Mouse (Mus musculus): ENCODE measurements around the gene St3gal6.

St3gal6 gene

DNA sequence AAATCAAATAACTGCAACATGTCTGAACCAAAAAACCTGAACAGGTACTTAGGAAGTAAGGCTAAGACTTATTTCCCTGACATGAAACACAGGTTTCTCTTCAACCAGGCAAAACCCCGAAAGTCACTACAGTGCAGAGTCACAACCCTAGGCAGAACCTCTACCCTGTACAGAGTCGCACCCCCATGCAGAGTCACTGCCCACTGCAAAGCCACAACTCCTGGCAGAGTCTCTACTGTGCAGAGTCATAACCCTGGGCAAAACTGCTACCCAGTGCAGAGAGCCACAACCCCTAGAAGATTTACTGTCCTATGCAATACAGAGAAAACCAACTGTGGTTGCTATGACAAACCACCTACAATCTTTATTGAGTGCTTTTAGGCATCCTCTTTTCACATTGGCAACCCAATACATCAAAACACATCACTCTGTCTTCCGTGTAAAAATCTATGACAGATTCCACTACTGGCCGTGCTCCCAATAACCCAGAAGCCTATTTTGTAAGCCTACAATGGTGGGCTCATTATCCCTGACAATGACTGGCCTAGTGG lies 44.1 kb downstream of the St3gal6 start:
- DNase-seq (ENCODE audit: inconsistent age in 2 of 2, low spot score in 1 of 2), result no peak

DNA sequence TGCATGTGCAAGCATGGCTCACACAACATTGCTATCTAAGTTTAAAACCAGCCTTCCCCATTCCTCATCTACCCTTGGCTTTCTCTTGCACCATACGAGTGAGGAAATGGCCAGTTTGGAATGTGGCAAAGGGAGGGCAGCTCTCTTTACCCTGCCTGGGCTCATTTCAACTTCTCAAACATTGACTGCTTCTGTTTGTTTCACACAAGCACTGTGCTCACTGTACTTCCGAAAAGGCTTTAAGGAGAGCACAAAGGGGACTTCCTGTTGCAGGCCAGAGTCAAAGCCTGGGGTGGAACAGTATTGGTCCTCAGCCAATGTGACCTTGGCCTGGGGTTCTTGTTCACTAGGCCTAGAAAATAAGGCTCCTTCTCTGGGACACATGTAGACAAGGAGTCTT lies 47.7 kb downstream of the St3gal6 start:
- peak; percentile 34 to 72 for DNase-seq (ENCODE audit: inconsistent age in 2 of 2, low spot score in 1 of 2)

GRCm38 (mm10) chr16:58475544-58476154 lies 48.4 kb downstream of the St3gal6 start:
- DNase-seq (ENCODE audit: inconsistent age in 2 of 2, low spot score in 1 of 2), result no peak

DNA sequence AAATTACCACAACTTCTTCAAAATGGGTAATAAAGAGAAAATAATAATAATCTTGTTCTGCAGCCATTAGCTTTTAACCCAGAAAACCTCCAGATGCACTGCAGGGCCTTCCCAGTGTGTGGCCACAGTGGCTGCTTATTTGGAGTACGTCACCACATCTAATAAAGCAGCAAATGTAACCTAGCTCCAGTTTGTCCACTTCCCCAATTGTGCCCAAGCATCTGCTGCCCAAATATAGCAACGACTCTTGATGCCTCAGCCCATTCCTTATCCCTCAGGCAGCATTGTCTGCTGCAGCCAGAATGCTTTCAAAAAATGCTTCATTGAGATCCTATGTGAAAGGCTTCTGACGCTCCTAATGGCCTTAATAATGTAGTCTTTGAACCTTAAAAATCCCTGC lies 49.2 kb downstream of the St3gal6 start:
- DNase-seq (ENCODE audit: inconsistent age in 2 of 2, low spot score in 1 of 2), result no peak

- no peak for DNase-seq (ENCODE audit: inconsistent age in 2 of 2, low spot score in 1 of 2)
Observed at GRCm38 (mm10) chr16:58470841-58471240, 53.2 kb downstream of the St3gal6 start.

GRCm38 (mm10) chr16:58470061-58470460 lies 54.0 kb downstream of the St3gal6 start:
- DNase-seq (ENCODE audit: inconsistent age in 2 of 2, low spot score in 1 of 2), result no peak

GRCm38 (mm10) chr16:58465412-58465811 lies 58.6 kb downstream of the St3gal6 start:
- no peak for DNase-seq (ENCODE audit: inconsistent age in 2 of 2, low spot score in 1 of 2)

- DNase-seq (ENCODE audit: inconsistent age in 2 of 2, low spot score in 1 of 2), result no peak
Observed at GRCm38 (mm10) chr16:58464051-58464450, 60.0 kb downstream of the St3gal6 start.

- DNase-seq (ENCODE audit: inconsistent age in 2 of 2, low spot score in 1 of 2), result no peak
Observed at GRCm38 (mm10) chr16:58462519-58462918, 61.5 kb downstream of the St3gal6 start.

DNA sequence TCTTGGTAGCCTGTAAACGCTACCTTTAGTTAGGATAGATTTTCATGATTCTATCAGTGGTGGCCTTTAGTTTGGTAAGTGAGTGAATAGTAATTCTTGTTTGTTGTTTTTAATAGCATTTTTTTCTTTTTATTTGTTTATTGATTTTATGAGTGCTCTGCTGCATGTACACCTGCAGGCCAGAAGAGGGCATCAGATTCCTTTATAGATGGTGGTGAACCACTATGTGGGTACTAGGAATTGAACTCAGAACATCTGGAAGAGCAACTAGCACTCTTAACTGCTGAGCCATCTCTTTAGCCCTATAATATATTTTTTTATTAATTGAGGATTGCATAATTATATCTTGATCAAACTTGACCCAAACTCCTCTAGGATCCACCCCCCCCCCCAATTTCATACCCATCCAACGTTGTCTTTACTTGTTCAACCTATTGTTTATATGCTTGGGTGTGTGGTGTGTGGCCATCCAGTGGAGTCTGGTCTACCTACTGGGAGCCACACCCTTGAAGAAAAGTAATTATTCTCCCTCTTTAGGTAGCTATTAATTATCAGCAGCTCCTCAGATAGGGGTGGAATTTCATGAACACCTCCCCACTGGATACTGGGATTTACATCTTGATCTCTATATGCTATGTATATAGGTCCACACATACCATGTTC lies 62.1 kb downstream of the St3gal6 start:
- no peak for DNase-seq (ENCODE audit: inconsistent age in 2 of 2, low spot score in 1 of 2)

GRCm38 (mm10) chr16:58460386-58460785 lies 63.7 kb downstream of the St3gal6 start:
- DNase-seq (ENCODE audit: inconsistent age in 2 of 2, low spot score in 1 of 2), result no peak

DNA sequence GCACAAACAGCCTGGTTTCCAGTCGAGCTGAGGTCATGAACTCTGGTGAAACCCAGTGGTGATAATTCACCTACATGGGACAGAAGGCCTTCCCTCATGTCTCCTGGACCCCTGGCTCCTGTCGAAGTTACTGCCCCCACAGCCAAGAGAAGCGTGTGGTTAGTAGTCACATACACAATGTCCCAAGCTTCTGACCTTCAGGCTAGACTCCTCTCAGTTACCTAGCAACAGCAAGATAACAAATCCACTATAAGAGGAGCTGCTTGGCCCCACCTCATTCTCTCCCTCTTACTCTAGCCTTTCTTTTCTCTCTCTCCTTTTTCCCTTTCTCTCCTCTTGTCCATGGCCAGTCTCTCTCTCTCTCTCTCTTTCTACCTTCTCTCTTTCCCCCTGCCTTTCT lies 64.1 kb downstream of the St3gal6 start:
- DNase-seq (ENCODE audit: inconsistent age in 2 of 2, low spot score in 1 of 2), result peak in 1 of 2 experiments; percentile 44

GRCm38 (mm10) chr16:58456991-58457390 lies 67.1 kb downstream of the St3gal6 start:
- DNase-seq (ENCODE audit: inconsistent age in 2 of 2, low spot score in 1 of 2), result no peak

DNA sequence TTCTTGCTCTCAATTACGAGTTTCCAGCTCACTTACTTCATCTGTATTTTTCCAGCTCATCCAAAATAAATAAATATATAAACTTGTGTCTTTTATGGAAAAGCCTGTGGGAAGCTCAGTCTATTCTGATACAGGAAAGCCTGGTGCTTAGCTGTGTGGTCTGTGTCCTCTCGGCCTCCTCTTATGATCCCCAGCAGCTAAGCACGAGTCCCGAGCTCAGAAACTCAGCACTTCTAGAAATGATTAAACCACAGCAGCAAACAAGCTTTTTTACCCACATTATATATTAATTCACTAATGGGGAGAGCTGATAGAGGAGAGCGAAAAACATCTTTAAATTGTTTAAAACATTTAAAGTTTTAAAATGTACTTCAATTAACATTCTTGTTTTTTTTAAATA lies 67.6 kb downstream of the St3gal6 start:
- no peak for DNase-seq (ENCODE audit: inconsistent age in 2 of 2, low spot score in 1 of 2)

- DNase-seq (ENCODE audit: inconsistent age in 2 of 2, low spot score in 1 of 2), result no peak
Observed at GRCm38 (mm10) chr16:58455118-58455517, 68.9 kb downstream of the St3gal6 start.

GRCm38 (mm10) chr16:58454617-58455016 lies 69.4 kb downstream of the St3gal6 start:
- peak; percentile 51 to 84 for DNase-seq (ENCODE audit: inconsistent age in 2 of 2, low spot score in 1 of 2)

DNA sequence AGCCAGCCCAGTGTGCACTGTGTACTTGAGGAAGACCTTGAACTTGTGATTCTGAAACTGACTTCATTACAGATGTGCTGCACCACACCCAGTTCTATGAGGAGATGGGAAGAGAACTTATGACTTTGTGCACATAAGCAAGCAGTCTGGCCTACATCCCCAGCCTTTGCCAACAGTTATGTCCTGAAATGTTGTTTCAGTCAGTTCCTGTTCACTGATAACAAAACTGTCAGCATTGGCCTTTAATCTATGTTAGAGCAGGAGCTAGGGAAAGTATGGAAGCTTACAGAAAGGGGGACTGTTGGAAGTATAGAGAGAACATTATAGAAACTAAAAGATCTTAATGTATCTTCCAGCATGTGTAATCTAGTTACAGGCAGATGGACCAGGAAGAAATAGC lies 70.2 kb downstream of the St3gal6 start:
- DNase-seq (ENCODE audit: inconsistent age in 2 of 2, low spot score in 1 of 2), result no peak

GRCm38 (mm10) chr16:58453138-58453537 lies 70.9 kb downstream of the St3gal6 start:
- peak; percentile 31 to 52 for DNase-seq (ENCODE audit: inconsistent age in 2 of 2, low spot score in 1 of 2)

DNA sequence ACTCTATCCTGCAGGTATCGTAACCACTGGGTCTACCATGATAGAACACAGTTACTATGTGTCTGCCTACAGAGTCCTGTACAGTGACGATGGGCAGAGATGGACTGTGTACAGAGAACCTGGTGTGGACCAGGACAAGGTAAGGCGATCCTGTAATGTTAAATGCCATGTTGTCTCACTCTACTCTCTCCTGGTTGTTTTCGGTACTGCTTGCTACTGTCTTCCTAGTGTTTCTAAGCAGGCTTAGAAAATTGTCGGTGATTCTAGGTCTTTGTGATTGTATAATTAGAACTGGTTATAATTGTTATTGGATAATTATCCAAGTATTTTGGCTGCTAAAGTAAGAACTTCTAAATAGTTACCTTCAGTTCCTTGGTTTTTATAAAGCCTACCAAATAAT lies 72.4 kb downstream of the St3gal6 start:
- DNase-seq (ENCODE audit: inconsistent age in 2 of 2, low spot score in 1 of 2), result no peak

DNA sequence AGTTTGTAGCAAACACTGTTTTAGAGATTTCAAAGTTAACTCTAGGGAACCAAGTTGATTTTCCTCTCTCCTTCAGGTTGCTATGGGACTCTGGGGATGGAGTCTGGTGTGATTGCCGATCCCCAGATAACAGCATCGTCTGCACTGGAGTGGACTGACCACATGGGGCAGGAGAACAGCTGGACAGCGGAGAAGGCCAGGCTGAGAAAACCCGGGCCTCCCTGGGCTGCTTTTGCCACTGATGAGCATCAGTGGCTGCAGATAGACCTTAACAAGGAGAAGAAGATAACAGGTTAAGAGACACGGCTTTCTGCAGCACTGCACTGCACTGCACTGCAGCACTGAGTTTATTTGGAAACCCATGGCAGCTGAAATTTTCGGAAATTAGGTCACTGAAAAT lies 73.4 kb downstream of the St3gal6 start:
- DNase-seq (ENCODE audit: inconsistent age in 2 of 2, low spot score in 1 of 2), result no peak

GRCm38 (mm10) chr16:58449073-58449472 lies 75.0 kb downstream of the St3gal6 start:
- no peak for DNase-seq (ENCODE audit: inconsistent age in 2 of 2, low spot score in 1 of 2)

Measured in adrenal gland, adult (tissue).